Mouse (Mus musculus): ENCODE results near the gene Sf3b3. TPM values are rescaled to one million over a fixed set of nuclear protein-coding genes. Genes with fewer than 3 reads are reported as not detected.
"Not testable (repeated sequence)": the region's sequence is repeated elsewhere in the genome, so short reads cannot be mapped to it uniquely, and the experiment has no call there.

Gene Sf3b3
- polyA plus RNA-seq, 1 experiment: 14.4 TPM

- TF ChIP-seq CTCF (IDR thresholded peaks at IDR 0.05; ENCODE audit: extremely low read depth, insufficient read length, insufficient replicate concordance, low read depth, low read length) (no peak), POLR2A (IDR thresholded peaks at IDR 0.05; ENCODE audit: low read depth, low read length) (no peak)
- H3K4me3 ChIP-seq (ENCODE audit: low read depth, low read length): no peak overlapping the region
- H3K36me3 ChIP-seq (ENCODE audit: control insufficient read depth, insufficient read depth, low read length): no peaks in the 10 kb centered on the region
- no peaks in the 10 kb centered on the region for H3K27me3 ChIP-seq (ENCODE audit: control insufficient read depth, insufficient read depth, low read length)
- WGBS: 87% methylated on average over 12 of the region's 12 CpGs
- H3K4me1 ChIP-seq (ENCODE audit: control insufficient read depth, insufficient read depth, insufficient read length, low read length): peaks cover 28% of the 10 kb centered on the region
- no peak overlapping the region for H3K27ac ChIP-seq (ENCODE audit: insufficient read depth, low read depth, low read length)
Measured at GRCm38 (mm10) chr8:110789571-110789970, 57.0 kb downstream of the Sf3b3 start.

- H3K27ac ChIP-seq (ENCODE audit: insufficient read depth, low read depth, low read length): no peak overlapping the region
- H3K27me3 ChIP-seq (ENCODE audit: control insufficient read depth, insufficient read depth, low read length): no peaks in the 10 kb centered on the region
- peaks cover 22% of the 10 kb centered on the region for H3K4me1 ChIP-seq (ENCODE audit: control insufficient read depth, insufficient read depth, insufficient read length, low read length)
- H3K4me3 ChIP-seq (ENCODE audit: low read depth, low read length): no peak overlapping the region
- WGBS: 78% methylated on average over 12 of the region's 12 CpGs
- TF ChIP-seq POLR2A (IDR thresholded peaks at IDR 0.05; ENCODE audit: low read depth, low read length) (no peak), CTCF (IDR thresholded peaks at IDR 0.05; ENCODE audit: extremely low read depth, insufficient read length, insufficient replicate concordance, low read depth, low read length) (no peak)
- no peaks in the 10 kb centered on the region for H3K36me3 ChIP-seq (ENCODE audit: control insufficient read depth, insufficient read depth, low read length)
Measured at GRCm38 (mm10) chr8:110788981-110789380, 57.6 kb downstream of the Sf3b3 start.

DNA sequence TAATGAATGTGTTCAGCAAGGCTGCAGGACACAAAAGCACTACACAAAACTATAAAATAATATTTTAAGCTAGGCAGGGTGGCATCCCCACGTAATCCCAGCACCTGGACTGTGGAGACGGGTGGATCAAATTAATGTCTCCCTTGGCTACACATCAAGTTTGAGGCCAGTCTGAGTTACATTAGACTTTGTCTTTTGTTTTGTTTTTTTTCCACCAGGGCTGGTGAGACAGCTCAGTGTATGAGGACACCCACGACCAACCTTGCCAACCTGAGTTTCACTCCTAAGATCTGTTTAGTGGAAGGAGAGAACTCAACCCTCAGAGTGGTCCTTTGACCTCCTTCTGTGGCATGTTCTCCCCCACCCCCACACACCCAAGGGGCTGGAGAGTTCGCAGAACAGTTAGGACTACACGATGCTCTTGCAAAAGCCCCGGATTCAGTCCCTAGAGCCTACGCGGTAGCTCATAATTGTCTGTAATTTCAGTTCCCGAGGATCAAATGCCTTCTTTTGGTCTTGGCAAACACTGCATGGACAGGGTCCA is 59.1 kb downstream of the Sf3b3 start:
- H3K36me3 ChIP-seq (ENCODE audit: control insufficient read depth, insufficient read depth, low read length): no peaks in the 10 kb centered on the region
- TF ChIP-seq CTCF (IDR thresholded peaks at IDR 0.05; ENCODE audit: extremely low read depth, insufficient read length, insufficient replicate concordance, low read depth, low read length) (no peak), POLR2A (IDR thresholded peaks at IDR 0.05; ENCODE audit: low read depth, low read length) (no peak)
- H3K4me3 ChIP-seq (ENCODE audit: low read depth, low read length): no peak overlapping the region
- H3K27me3 ChIP-seq (ENCODE audit: control insufficient read depth, insufficient read depth, low read length): no peaks in the 10 kb centered on the region
- WGBS: 71% methylated on average over 9 of the region's 9 CpGs
- peaks cover 10% of the 10 kb centered on the region; the same call in 1 of the 2 replicates for H3K4me1 ChIP-seq (ENCODE audit: control insufficient read depth, insufficient read depth, insufficient read length, low read length)
- no peak overlapping the region for H3K27ac ChIP-seq (ENCODE audit: insufficient read depth, low read depth, low read length)

GRCm38 (mm10) chr8:110786934-110787333 is 59.7 kb downstream of the Sf3b3 start:
- Histone ChIP-seq H3K4me3 (ENCODE audit: low read depth, low read length) (no peak overlapping the region), H3K27ac (ENCODE audit: insufficient read depth, low read depth, low read length) (no peak overlapping the region), H3K4me1 (ENCODE audit: control insufficient read depth, insufficient read depth, insufficient read length, low read length) (peaks cover 10% of the 10 kb centered on the region; the same call in 1 of the 2 replicates), H3K27me3 (ENCODE audit: control insufficient read depth, insufficient read depth, low read length) (no peaks in the 10 kb centered on the region), H3K36me3 (ENCODE audit: control insufficient read depth, insufficient read depth, low read length) (no peaks in the 10 kb centered on the region)
- no peak for TF ChIP-seq POLR2A (IDR thresholded peaks at IDR 0.05; ENCODE audit: low read depth, low read length)
- no peak for TF ChIP-seq CTCF (IDR thresholded peaks at IDR 0.05; ENCODE audit: extremely low read depth, insufficient read length, insufficient replicate concordance, low read depth, low read length)
- WGBS: 41% methylated on average over 8 of the region's 8 CpGs

DNA sequence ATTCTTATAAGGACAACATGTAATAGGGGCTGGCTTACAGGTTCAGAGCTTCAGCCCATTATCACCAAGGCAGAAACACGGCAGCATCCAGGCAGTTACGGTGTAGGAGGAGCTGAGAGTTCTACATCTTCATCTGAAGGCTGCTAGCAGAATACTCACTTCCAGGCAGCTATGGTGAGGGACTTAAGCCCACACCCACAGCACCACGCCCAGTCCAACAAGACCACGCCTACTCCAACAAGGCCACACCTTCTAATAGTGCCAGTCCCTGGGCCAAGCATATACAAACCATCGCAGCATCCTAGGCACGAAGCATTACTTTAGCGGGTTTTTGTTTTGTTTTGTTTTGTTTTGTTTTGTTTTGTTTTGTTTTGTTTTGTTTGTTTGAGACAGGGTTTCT is 60.1 kb downstream of the Sf3b3 start:
- not testable (repeated sequence) for H3K36me3 ChIP-seq (ENCODE audit: control insufficient read depth, insufficient read depth, low read length); H3K4me1 ChIP-seq (ENCODE audit: control insufficient read depth, insufficient read depth, insufficient read length, low read length); H3K27ac ChIP-seq (ENCODE audit: insufficient read depth, low read depth, low read length); H3K27me3 ChIP-seq (ENCODE audit: control insufficient read depth, insufficient read depth, low read length); H3K4me3 ChIP-seq (ENCODE audit: low read depth, low read length)
- 78% methylated on average over 7 of the region's 7 CpGs for WGBS

DNA sequence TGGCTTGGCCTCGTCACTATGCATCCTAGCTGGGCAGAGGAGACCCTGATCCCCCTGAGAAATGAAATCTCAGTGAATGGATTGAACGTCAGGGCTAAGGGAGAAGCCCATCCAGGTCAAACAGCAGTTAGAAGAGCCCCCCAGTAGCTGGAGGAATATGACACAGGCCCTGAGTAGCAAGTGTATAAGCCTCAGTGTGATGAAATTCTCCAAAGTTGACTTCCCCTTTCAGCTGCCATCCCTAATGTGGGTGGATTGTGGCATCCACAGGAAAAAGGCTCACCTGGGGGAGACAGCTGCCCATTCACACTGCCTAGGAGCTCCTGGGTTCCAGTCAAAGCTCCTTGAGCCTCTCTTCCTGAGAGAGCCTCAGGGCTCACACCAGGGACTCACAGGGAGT is 61.2 kb downstream of the Sf3b3 start:
- Histone ChIP-seq H3K27ac (ENCODE audit: insufficient read depth, low read depth, low read length) (no peak overlapping the region), H3K27me3 (ENCODE audit: control insufficient read depth, insufficient read depth, low read length) (no peaks in the 10 kb centered on the region), H3K4me1 (ENCODE audit: control insufficient read depth, insufficient read depth, insufficient read length, low read length) (peaks cover 7% of the 10 kb centered on the region; the same call in 1 of the 2 replicates), H3K36me3 (ENCODE audit: control insufficient read depth, insufficient read depth, low read length) (no peaks in the 10 kb centered on the region), H3K4me3 (ENCODE audit: low read depth, low read length) (no peak overlapping the region)
- 93% methylated on average over 2 of the region's 2 CpGs for WGBS
- TF ChIP-seq CTCF (IDR thresholded peaks at IDR 0.05; ENCODE audit: extremely low read depth, insufficient read length, insufficient replicate concordance, low read depth, low read length) (no peak), POLR2A (IDR thresholded peaks at IDR 0.05; ENCODE audit: low read depth, low read length) (no peak)

DNA sequence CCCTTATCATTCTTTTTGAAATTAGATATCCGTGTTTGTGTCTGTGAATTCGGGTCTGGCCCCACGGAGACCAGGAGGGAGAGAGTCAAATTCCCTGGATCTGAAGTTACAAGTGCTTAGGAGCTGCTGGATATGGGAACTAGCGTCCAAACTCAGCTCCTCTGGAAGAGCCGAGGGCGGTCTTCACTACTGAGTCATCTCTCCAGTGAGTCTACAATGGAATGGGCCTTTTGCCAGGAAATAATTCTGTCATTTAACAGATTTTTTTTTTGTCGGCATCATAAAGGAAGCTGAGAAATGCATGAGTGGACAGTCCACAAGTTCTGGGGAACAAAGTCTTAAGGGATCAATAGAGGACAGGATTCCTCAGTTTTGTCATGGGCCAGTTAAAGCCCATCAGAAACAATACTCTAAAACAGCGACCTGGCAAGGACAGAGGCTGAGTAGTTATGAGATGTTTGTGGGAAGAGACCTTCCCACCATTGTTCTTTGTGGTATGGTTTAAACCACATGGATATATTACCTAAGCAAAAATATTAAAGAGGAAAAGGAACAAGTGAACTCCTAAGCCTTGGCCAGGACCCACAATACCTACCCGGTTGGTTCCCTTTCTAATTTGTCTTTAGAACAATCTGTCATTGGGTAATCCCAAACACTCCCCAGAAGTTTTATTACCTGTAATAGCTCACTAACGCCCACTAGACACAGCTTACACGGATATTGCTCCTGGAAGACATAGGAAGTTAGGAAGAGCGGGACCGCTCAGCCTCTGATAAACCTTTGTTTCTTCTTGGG is 66.5 kb downstream of the Sf3b3 start:
- no peak for TF ChIP-seq CTCF (IDR thresholded peaks at IDR 0.05; ENCODE audit: extremely low read depth, insufficient read length, insufficient replicate concordance, low read depth, low read length)
- no peak for TF ChIP-seq POLR2A (IDR thresholded peaks at IDR 0.05; ENCODE audit: low read depth, low read length)
- no peaks in the 10 kb centered on the region for H3K27me3 ChIP-seq (ENCODE audit: control insufficient read depth, insufficient read depth, low read length)
- H3K36me3 ChIP-seq (ENCODE audit: control insufficient read depth, insufficient read depth, low read length): no peaks in the 10 kb centered on the region
- H3K4me1 ChIP-seq (ENCODE audit: control insufficient read depth, insufficient read depth, insufficient read length, low read length): no peaks in the 10 kb centered on the region
- WGBS: 42% methylated on average over 13 of the region's 13 CpGs
- no peak overlapping the region for H3K27ac ChIP-seq (ENCODE audit: insufficient read depth, low read depth, low read length)
- no peak overlapping the region for H3K4me3 ChIP-seq (ENCODE audit: low read depth, low read length)

Measured in small intestine, adult 2 months (tissue).